Mouse (Mus musculus) mature B cell (primary cell): ENCODE data around the gene Mcrip2.
"Not testable (repeated sequence)": the region's sequence is repeated elsewhere in the genome, so short reads cannot be mapped to it uniquely, and the experiment has no call there.

Experiments
- in situ Hi-C: fragments of 300-500 bp; cut with MboI; formaldehyde crosslinking; loops from 2 replicates; pipeline ENCODE4 v1.14.3; 2019

Mcrip2 gene

DNA sequence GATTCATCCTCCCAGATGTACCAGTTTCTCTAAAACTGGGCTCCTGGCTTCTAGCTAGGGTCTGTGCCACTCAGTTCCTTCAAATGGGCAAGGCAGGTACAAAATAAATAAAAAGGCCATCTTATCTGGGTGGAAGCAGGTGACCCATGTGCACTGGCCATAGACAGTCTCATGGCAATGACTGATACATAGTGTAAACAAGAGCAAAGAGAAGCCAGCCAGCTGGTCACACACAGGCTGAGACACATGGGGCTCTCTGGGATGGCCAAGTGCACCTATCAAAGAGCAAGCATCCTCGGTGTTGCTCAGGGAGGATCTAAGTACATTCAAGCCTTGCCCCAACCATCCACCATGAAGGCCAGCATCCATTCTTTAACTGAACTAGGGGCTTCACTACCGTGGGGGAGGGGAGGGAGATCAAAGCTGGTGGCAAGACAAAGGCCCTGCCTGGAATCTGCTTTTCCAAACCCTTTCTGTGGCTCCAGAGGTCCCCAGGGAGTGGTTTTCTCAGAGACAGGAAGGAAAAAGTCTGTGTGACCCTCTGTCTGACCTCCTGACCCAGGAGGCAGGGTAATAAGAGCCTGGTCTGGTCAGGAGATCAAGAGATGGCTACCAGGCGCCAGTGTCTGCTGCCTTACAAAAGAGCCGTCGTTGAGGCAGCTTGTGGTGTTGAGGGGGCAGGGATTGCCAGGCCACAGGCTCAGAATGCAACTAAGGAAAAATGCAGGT lies 12.5 kb upstream of the Mcrip2 start:
- in situ Hi-C loops = no loop called here

DNA sequence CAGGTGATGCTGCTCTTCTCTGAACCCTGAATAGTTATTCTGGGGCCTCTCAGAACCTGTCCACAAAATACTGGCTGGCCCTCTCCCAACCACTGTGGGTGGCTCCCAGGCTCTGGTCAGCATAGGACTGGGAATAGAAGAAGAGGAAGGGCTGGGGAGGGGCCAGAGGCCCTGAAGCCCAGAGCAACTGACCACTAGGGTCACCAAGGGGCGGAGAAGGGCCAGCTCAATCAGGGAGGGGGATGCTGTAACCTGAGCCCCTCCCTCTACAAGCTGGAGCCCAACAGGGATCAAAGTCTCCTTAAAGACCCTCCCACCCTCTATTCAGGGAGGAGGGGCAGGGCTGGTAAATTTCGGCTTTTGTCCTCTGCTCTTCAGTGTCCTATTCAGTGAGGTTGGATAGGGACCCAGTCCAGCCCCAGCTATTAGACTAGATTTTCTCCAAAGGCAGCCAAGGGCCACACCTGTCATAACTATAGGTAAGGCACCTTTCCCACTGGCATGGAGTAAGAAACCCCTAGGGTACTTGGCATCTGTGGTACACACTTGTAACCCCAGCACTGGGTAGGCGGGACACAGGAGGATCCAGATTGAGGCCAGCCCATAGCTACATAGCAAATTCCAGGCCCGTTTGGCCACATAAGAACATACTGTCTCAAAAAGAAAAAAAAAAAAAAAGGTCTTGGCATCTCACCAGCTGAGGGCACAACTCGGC lies 11.8 kb upstream of the Mcrip2 start, which contains the start of gene Wfikkn1:
Gene Wfikkn1 (minus strand): TSS at position 663 of the 715 bp plus-strand sequence.
- in situ Hi-C loops = no loop called here

DNA sequence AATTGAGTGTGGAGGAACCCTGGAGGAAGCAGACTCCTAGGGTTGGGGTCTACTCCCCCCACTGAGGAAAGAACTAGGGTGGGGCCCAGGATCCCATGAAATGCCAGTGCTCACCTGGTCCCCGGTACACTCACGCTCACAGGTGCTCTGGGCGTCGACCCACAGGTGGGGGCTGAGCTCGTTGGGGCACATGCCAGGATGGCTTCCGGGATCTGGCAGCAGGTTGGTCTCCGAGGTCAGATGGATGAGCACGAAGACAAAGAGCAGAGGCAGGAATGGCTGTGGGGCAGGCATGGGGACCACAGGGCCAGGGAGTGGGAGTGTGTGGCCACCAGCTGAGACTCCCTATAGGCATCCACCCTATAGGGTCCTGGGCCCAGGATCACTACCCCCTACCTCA lies 11.2 kb upstream of the Mcrip2 start:
- in situ Hi-C loops = no loop called here

DNA sequence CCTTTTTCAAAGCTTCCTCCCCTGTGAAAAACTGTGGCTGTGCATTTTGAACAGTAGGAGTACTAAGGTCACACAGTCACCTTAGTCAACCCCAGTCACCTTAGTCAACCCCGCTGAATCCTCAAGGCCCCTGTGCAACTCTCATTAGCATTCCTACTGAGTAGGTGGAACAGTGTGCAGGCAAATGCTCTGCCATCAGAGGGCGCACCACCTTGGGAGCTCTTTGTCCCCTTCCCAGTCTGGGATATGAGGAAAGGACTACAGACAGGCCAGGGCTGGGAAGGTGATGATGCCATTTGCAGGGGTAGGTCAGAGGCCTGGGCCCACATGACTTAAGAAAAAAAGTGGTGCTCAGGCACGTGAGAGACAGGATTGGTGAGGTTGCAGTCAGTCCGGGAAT lies 10.7 kb upstream of the Mcrip2 start:
- in situ Hi-C loops = no loop called here

DNA sequence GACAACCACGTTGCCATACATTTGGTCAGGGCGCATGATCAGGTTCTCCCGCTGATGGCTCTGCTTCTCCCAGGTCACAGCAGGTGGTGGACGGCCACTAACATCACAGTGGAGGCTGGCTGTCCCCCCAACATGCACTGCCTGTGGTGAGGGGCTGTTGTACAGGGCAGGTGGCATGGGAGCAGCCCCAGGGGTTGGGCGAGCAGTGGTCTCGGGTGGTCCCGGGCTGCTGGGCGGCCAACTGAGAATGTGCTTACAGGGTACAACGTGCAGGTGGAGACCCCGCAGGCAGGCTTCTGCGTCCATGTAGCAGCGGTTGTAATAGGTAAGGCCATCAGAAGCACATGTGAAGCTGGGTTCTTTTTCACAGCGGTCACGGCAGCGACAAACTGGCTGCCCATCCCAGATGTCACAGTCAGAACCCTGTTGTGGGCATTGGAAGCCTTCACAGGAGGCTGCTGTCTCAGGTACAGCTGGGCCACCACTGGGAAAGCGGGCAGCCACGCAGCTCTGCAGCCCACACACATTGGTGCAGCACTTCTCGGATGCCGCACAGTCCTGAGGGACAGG lies 10.1 kb upstream of the Mcrip2 start:
- in situ Hi-C loops = no loop called here

DNA sequence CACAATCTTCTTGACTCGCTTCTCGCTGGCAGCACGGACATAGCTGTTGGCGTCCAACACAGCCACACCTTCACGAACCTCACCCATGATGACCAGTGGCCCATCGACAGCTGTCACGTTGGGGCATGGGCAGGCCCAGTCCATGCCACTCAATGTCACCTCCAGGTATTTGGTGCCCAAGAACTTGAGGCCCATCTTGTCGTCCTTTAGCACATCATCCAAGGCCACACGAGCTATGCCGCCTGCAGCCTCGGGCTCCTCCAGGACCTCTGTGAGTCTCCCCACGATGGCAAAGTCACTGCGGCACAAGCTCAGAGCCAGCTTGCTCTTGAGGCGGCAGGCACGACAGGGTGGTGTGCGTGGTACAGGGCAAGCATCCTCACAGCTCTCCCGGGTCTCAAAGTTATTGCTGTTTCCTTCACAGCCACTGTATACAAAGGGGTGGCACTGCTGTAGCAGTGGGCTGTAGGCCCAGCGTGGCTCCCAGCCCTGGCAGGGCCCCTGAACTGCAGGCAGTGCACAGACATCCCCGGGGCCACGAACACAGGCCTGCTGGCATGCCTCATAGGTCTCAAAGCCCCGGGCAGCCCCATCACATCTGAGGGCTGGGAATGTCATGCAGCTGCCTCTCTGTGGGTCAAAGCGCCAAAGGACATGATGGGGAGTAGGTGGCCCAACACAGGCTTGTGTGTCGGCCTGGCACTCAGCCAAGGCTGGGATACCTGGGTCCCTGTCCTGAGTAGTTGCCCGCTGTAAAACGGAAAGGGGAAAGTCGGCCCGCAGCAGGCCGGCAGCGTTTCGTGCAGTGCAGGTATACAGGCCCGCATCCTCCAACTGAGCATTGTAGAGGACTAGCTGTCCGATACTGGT lies 9.4 kb upstream of the Mcrip2 start:
- in situ Hi-C loops = no loop called here

DNA sequence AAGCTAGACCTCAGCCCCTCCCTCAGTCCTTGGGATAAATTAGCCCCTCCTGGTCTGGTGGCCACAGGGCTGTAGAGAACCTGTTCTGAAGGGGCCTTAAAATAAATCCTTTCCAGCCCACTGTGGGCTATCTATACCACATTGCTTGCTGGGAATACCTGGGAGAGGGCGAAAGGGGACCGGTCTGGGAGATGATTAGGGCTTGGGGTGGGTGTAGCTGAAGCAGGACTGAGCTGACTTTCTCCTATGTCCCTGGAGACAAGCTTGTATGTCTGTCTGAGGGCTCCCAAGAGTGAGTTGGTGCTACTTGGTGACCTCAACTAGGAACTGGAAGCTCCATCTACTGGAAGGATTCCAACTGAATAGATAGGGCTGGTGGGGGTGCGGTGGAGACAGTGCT lies 8.5 kb upstream of the Mcrip2 start:
- in situ Hi-C loops = no loop called here

DNA sequence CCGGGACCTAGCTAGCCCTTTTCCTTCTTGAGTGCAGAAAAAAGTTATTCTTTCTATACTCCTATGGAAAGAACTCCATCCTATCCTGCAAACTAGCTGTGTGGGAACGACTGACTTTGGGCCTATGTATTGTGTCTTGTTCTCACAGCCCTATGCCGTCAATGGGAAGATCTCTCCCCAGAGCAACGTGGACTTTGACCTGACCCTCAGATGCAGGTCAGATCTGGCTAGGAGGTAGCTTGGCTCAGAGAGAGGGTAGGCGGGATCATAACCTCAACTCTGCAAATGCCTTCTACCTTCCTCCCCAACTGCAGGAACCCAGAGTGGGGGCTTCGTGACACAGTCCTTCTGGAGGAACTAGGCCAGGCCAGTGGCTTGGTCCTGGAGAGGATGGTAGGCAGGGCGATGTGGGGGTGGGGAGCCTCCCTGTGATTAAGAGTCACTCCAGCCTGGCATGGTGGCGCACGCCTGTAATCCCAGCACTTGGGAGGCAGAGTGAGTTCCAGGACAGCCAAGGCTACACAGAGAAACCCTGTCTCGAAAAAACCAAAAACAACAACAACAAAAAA lies 7.9 kb upstream of the Mcrip2 start:
- in situ Hi-C loops = no loop called here

DNA sequence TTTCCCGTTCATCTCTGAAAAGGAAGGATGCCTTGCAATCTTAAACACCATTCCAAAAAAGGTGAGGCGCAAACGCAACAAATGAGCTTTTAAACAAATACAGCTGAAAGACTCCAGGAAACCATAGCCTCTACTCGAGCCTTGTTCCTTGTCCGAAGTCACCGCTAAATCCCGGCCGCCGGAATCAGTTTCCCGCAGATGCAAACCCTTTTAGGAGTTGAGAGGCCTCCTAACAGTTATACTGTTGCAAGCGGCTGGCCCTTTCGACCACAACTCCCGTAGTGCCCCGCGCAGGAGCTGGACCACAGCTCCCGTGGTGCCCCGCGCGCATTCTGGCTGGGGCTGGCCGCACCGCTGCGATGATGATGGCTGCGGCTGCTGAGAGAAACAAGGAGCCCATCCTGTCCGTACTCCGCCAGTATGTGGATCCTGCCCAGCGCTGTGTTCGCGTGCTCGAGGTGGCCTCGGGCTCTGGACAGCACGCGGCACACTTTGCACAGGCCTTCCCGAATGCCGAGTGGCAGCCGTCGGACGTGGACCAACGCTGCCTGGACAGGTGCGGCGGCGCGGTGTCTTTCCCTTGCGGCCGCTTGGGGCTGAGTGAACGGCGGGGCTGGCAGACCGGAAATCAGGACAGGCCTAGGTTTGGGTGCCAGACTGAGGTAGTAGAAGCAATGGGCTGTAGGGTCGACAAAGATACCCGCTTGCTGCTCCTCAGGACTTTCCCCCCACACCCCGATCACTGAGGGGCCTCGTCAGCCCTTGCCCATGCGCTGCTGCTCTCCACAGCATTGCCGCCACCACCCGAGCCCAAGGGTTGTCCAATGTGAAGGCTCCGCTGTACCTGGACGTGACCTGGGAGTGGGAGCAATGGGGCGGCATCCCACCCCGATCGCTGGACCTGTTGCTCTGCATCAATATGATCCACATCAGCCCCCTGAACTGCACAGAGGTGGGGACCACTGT lies 6.9 kb upstream of the Mcrip2 start:
- in situ Hi-C loops = no loop called here

DNA sequence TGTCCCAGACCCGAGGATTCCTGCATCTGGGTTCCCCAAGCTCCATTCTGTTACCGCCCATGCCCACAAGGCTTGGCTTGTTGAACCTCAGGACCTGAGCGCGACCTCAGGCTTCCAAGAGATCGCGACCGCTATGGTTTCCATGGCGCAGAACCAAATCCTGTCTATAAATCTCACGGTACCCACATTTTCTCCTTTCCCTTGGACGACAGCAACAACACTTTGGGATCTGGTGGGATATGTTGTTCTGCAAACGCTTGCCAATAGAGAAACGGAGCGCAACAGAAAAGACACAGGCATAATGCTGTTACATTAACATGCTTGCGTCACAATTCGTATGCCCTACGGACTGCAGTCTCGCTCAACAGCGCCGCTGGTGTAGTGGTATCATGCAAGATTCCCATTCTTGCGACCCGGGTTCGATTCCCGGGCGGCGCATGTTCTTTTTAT lies 6.2 kb upstream of the Mcrip2 start, which contains the start of gene Mettl26:
Gene Mettl26 (plus strand): TSS at position 354 of the 450 bp plus-strand sequence.
- in situ Hi-C loops = no loop called here

DNA sequence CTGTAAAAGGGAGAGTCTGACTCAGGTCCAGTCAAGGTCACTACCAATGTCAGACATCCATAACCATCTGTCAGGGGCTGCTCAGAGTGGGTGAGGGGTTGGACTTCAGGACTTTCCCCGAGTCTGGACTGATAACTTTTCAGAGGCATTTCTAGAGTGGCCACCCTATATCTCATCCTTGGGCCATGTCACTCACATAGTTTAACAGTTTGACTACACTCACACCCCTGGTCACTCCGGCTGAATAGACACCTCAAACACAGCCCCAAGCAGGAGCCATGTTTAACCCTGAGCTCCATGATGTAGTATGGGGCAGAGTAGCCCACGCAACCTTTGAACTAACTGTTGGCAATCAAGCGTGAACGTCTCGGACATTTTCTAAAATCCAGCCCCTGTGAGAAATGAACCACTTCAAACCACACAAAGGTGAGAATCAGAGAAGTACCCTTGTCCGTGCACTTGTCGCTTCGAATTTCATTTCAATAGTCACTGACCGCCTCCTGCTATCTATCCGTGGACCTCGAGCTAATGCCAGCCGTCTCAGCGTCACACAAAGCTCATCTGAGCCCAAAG lies 5.7 kb upstream of the Mcrip2 start:
- in situ Hi-C loops = no loop called here

DNA sequence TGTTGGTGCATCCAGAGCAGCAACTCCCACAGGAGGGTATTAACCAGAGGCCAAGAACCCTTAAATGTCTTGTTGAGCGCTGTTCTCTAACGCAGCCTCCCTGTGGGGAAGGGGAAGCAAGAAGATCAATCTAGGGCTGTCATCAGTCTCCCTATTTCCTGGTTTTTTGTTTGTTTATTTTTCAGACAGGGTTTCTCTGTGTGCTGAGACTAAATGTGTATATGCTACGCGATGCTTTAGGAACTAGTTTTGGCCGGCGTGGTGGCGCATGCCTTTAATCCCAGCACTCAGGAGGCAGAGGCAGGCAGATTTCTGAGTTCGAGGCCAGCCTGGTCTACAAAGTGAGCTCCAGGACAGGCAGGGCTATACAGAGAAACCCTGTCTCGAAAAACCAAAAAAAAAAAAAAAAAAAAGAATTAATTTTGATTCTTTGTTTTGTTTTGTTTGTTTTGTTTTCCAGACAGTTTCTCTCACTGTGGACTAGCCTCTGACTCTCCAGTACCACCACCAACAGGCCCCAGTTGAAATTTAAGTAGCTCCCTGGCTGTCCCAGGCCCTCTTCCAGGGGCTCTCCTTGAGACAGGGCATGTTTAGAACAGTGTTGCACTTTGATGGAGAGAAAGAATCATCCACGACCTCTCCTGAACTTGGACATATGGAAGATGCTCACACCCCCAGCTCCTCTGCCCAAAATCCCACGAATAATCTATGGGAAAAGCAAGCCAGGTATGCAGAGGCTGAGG lies 5.0 kb upstream of the Mcrip2 start:
- in situ Hi-C loops = no loop called here

DNA sequence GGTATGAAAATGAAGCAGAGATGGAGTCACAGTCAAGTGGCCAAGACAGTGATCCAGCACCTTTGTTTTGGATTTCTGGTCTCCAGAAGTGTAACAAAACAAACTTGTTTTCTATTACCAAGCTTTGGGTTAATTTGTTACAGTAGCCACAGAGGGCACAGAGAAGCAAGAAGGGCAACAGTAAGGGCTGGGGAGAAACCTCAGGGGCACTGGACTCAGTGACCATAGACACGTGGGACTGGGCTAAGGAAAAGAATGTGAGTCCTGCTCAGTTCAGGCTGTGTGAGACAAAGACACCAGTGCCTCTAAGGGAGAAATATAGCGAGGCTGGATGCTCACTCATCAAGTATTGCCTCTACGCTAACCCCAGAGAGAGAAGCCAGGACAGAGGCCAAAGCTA lies 4.1 kb upstream of the Mcrip2 start:
- in situ Hi-C loops = no loop called here

DNA sequence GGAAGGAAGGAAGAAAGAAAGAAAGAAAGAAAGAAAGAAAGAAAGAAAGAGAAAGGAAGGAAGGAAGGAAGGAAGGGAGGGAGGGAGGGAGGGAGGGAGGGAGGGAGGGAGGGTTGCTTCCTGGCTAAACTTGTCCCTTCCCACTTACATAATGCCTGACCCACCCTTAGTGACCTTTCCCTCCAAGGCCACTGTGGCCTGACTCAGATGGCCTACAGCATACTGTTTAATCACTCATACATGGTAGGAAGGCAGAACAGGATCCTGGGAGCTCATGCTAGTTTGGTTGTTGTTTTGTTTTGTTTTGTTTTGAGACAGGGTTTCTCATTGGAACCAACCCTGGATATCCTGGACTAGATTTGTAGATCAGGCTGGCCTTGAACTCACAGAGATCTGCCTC lies 3.0 kb upstream of the Mcrip2 start:
- in situ Hi-C loops = not testable (repeated sequence)

DNA sequence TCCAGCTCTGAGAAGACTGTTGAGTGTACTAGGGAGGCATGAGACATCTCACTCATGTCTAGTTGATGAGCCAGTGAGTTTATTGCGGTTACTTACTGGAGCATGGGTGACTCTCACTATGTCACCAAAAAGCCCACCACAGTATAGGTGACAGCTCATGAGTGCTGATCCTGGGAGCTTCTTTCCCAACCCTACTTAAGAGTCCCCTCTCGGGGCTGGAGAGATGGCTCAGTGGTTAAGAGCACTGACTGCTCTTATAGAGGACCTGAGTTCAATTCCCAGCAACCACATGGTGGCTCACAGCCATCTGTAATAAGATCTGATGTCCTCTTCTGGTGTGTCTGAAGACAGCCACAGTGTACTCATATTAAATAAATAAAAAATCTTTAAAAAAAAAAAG lies 1.4 kb upstream of the Mcrip2 start:
- in situ Hi-C loops = no loop called here

DNA sequence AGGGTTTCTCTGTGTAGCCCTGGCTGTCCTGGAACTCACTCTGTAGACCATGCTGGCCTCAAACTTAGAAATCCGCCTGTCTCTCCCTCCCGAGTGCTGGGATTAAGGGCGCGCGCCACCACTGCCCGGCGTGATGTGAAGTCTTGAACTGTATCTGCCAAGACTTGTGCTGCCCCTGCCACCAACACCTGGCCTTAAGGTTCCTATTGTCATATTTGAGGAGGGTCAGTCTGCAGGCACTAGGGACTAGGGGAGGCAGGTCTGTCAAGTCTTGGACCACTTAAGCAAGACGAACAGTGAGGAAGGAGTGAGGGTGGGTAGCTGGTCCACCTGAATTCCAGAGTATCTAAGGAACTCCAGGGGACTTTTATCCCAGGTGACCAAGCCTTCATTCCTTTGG lies 934 bp upstream of the Mcrip2 start:
- in situ Hi-C loops = no loop called here

DNA sequence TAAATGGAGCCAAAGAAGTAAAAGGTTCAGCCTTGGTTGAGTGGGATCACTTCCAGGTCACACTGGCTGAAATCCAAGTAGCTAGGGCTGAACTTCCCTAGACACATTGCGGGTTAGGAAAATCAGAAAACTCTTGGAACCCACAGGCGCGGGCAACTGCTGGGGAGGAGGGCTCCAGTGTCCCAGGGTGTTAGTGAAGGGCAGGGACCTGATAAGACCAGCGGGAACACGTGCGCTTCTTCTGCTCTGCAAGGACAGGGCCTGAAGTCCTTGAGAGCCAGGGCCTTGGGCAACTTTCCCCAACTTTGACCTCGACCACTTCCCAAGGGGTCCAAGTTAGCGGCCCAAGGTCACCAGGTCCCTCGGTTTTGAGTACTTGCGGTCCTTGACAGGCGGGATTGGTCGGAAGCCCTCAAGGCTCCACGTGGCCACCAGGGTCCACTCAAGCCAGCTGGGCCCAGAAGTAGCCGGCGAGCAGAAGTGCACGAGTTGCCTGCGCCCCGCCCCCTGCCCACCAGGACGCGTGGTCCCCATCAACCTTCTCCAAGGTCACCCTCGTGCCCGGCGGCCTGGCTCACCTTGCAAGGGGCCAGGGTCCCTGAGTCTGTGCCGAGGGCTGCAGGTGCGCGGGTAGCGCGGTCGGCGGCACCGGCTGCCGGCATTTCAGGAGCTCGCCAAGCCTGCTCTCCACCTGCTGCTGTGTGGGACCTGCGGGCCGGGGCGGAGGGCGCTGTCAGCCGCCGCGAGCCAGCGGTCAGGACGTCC lies 546 bp downstream of the Mcrip2 start:
- in situ Hi-C loops = no loop called here

DNA sequence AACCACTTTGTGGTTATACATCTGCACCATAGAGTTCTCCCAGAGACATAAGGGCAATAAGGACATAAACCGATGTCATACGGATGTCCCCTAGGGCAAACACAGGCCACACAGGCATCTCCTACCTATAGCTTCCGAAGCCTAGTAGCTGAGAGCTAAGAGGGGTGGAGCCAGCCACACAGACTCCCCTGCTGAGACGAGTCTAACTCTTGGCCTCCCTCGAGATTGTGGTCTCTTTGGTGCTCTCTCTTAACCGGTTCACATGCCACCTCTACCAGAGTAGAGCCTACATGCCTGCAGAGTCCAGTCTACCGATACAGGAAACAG lies 1.1 kb downstream of the Mcrip2 start:
- in situ Hi-C loops = no loop called here

DNA sequence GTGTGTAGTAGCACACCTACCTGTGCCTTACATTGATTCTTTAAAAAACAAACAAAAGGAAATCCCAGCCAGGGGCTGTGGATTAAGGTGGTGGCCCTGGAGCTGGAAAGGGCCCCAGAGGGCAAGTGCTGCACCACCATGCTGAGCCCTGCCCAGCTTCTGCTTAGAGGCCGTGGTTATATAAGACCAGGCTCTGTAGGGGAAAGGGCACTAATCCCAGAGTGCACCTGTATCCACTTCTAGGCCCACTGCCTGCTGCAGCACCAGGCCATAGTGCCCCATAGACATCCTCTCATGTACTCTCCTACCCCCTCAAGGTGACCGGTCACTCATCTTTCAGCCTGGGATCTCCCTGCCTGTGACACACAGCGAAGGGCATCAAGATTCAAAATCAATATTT lies 2.4 kb downstream of the Mcrip2 start:
- in situ Hi-C loops = no loop called here
